Mouse (Mus musculus) retina, adult 2 months (tissue): Measurements from ENCODE around the gene Mapk8.

ENCODE experiments used
- DNase-seq: peaks from one replicate; pipeline ENCODE4 v3.0.0-alpha.2; 2012; ENCODE audit warnings: low read depth, low spot score

Mapk8 gene

GRCm38 (mm10) chr14:33348146-33348545 is 98.8 kb downstream of the Mapk8 start:
- DNase-seq = no peak

- DNase-seq = no peak
These were observed 99.2 kb downstream of the Mapk8 start for GRCm38 (mm10) chr14:33347738-33348137.

DNA sequence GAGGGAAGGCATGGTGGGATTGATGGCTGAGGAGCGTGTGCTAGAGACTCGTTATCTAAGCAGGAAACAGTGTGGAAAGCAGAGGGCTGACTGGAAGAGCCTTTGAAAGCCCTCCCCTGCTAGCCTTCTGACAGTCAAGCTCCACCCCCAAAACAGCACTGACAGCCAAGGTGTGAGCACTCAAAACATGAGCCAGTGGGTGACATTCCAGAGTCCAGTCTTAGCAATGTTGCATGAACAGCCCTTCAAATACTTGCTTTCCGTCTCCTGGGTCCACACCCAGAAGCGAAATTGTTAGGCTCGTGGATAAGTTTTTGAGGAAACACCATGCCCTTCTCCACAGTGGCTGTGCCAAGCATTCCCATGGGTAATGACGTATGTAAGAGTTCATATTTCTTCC is 100.4 kb downstream of the Mapk8 start:
- no peak for DNase-seq

- no peak for DNase-seq
These were observed 103.7 kb downstream of the Mapk8 start for GRCm38 (mm10) chr14:33343131-33343725.

- DNase-seq = no peak
These were observed 108.3 kb downstream of the Mapk8 start for GRCm38 (mm10) chr14:33338684-33339083.

- no peak for DNase-seq
These were observed 111.2 kb downstream of the Mapk8 start for GRCm38 (mm10) chr14:33335733-33336132.

- no peak for DNase-seq
These were observed 112.6 kb downstream of the Mapk8 start for GRCm38 (mm10) chr14:33334402-33334801.

- no peak for DNase-seq
These were observed 113.1 kb downstream of the Mapk8 start for GRCm38 (mm10) chr14:33333833-33334232.

- DNase-seq = no peak
These were observed 115.3 kb downstream of the Mapk8 start for GRCm38 (mm10) chr14:33331627-33332026.

GRCm38 (mm10) chr14:33330986-33331385 is 116.0 kb downstream of the Mapk8 start:
- no peak for DNase-seq

- no peak for DNase-seq
These were observed 117.6 kb downstream of the Mapk8 start for GRCm38 (mm10) chr14:33329297-33329805.

GRCm38 (mm10) chr14:33328369-33328768 is 118.6 kb downstream of the Mapk8 start:
- DNase-seq = no peak
